Mouse (Mus musculus): ENCODE measurements at regions not wholly inside any gene's neighbourhood (a gene's known extent, or its start where the extent isn't known, plus 50 kb on each side); places are given as distances from the start of the nearest gene placed in this dataset.

DNA sequence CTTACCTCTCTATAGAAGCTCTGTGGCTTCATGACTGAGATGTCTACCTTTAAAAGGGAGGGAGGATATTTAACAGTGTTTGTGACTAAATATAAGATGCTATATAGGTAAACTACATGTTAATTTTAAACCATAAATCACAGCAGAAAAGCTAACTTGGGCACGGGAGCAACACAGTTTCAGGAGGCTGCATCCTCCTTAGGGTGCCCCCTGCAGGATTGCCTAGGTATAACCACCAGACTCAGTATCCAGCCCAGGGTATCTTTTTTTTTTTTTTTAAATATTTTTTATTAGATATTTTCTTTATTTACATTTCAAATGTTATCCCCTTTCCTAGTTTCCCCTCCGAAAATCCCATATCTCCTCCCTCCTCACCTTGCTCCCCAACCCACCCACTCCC, 91.6 kb upstream of the Wars2 start:
- H3K4me3 ChIP-seq (ENCODE audit: low read length) = no peak overlapping the region
- H3K27ac ChIP-seq (ENCODE audit: low read length) = no peak overlapping the region
- no peaks in the 10 kb centered on the region for H3K36me3 ChIP-seq (ENCODE audit: control insufficient read depth, insufficient read depth)
- H3K9ac ChIP-seq (ENCODE audit: low read length) = no peak overlapping the region
- no peaks in the 10 kb centered on the region for H3K9me3 ChIP-seq (replicated peaks; ENCODE audit: control insufficient read depth, low read length)
- ATAC-seq (replicated peaks; ENCODE audit: extremely low read depth, insufficient read depth, low FRiP score) = no peak
- WGBS = 52% methylated on average over 2 of the region's 2 CpGs
- no peaks in the 10 kb centered on the region for H3K4me1 ChIP-seq (ENCODE audit: control insufficient read depth, insufficient read depth, low read length)
- H3K27me3 ChIP-seq (ENCODE audit: control insufficient read depth, insufficient read depth, low read length) = no peaks in the 10 kb centered on the region
- H3K4me2 ChIP-seq (ENCODE audit: low read depth, low read length) = no peak overlapping the region

DNA sequence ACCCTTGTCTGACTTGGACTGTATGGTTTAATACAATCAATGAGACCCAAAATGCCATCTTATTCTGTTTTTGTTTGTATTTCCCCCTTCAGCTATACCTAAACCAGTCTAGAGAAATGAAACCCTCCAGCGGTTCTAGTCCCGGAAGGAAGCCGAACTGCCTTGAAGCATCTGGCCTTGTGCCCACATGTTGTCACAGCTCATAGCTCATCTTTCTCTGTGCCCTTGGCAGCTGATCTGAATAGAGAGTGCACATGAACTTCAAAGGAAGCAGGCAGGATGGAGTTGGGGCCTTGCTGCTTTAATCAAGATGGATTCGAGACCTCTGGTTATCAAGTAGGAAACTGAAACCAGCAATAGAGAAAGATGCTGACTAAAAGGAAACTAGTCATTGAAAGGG, 88.7 kb upstream of the Wars2 start:
- 75% methylated on average over 4 of the region's 4 CpGs for WGBS
- no peak for ATAC-seq (replicated peaks; ENCODE audit: extremely low read depth, insufficient read depth, low FRiP score)
- no peaks in the 10 kb centered on the region for H3K4me1 ChIP-seq (ENCODE audit: control insufficient read depth, insufficient read depth, low read length)
- H3K9me3 ChIP-seq (replicated peaks; ENCODE audit: control insufficient read depth, low read length) = no peaks in the 10 kb centered on the region
- H3K36me3 ChIP-seq (ENCODE audit: control insufficient read depth, insufficient read depth) = no peaks in the 10 kb centered on the region
- no peaks in the 10 kb centered on the region for H3K27me3 ChIP-seq (ENCODE audit: control insufficient read depth, insufficient read depth, low read length)
- H3K27ac ChIP-seq (ENCODE audit: low read length) = no peak overlapping the region
- no peak overlapping the region for H3K4me3 ChIP-seq (ENCODE audit: low read length)
- no peak overlapping the region for H3K9ac ChIP-seq (ENCODE audit: low read length)
- no peak overlapping the region for H3K4me2 ChIP-seq (ENCODE audit: low read depth, low read length)

DNA sequence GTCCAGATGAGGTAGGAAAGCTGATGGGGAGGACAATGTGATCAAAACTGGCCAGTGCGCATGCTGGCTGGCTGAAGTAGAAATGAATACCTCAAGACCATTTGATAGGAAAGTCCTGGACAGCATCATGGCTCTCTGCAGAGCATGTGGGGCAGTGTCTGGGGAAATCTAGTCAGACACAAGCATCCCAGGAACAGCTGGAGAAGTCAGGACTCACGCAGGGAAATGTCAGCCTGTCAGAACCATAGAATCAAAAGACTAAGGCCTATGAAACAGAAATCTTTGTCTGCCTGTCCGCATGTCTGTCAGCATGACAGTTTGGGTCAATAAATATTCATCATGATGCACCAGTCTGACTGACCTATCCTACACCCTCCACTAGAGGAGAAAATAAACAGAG, 73.7 kb upstream of the Wars2 start:
- no peak for ATAC-seq (replicated peaks; ENCODE audit: extremely low read depth, insufficient read depth, low FRiP score)
- Histone ChIP-seq H3K4me2 (ENCODE audit: low read depth, low read length) (no peak overlapping the region), H3K27ac (ENCODE audit: low read length) (no peak overlapping the region), H3K4me1 (ENCODE audit: control insufficient read depth, insufficient read depth, low read length) (no peaks in the 10 kb centered on the region), H3K9ac (ENCODE audit: low read length) (no peak overlapping the region), H3K36me3 (ENCODE audit: control insufficient read depth, insufficient read depth) (no peaks in the 10 kb centered on the region), H3K27me3 (ENCODE audit: control insufficient read depth, insufficient read depth, low read length) (no peaks in the 10 kb centered on the region), H3K9me3 (replicated peaks; ENCODE audit: control insufficient read depth, low read length) (no peaks in the 10 kb centered on the region), H3K4me3 (ENCODE audit: low read length) (no peak overlapping the region)
- 79% methylated on average over 3 of the region's 3 CpGs for WGBS
